Mouse (Mus musculus) retina, adult 2 months (tissue): ENCODE measurements around the gene Phactr2.

Source experiments
- DNase-seq: peaks from one replicate; pipeline ENCODE4 v3.0.0-alpha.2; 2012; ENCODE audit warnings: low read depth, low spot score

Phactr2 gene

DNA sequence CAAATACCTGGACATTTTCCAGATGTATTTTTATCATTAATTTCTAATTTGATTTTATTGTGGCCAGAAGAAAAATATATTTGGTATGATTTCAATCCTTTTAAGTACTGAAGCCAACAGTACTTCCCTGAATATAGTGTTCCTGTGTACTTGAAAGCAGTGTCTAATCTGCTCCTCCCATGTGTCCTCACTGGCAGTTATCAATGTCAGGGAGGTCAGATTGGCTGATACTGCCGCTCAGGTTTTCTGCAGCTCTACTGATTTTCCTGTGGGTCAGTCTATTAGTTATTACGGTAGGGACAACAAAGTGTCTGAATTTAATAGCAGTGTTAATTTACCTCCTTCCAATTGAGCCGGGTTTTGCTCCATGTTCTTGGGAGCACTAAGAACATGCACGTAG, 312.2 kb downstream of the Phactr2 start:
- DNase-seq = no peak

DNA sequence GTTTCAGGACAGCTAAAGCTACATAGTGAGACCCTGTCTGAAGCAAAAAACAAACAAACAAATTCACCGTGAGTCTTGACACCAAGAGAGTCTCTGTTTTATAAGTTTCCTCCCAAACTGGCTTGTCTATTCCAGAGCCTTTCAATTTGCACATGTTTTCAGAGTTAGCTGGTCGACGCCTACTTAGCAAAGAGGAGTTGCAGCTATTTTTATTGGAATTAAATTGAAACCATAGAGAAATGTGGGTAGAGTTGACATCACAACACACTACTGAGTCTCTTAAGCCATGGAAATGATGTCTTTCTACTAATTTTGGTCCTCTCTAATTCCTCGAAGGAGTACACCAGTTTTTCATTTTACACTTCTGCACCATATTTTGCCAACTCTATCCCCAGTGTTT, 313.3 kb downstream of the Phactr2 start:
- DNase-seq = no peak
